Mouse (Mus musculus) MEL (cell line): Measurements from ENCODE around the gene Foxg1. TPM values are rescaled to one million over a fixed set of nuclear protein-coding genes. Genes with fewer than 3 reads are reported as not detected.

Source experiments
- DNase-seq: peaks from one replicate; pipeline ENCODE4 v3.0.0; 2011; ENCODE audit warnings: low read depth, low spot score
- H3K27ac ChIP-seq: 2 replicates; pipeline ENCODE4 v1.5.1; 2012; ENCODE audit warnings: low read depth, mild to moderate bottlenecking, control low read depth, low read length, moderate library complexity; ENCODE audit not compliant: control insufficient read depth
- H3K27me3 ChIP-seq, 2 experiments: fragments of 150-350 bp in 1 of 2; sonication (generic) in 1 of 2; 2 replicates each; pipeline ENCODE4 v1.6.1; 2012; ENCODE audit warnings: low read length in 2 of 2, mild to moderate bottlenecking in 2 of 2, improper control_type of control experiment in 1 of 2, moderate library complexity in 1 of 2; ENCODE audit not compliant: insufficient read depth in 2 of 2, control insufficient read depth in 1 of 2
- H3K36me3 ChIP-seq, 2 experiments: 2 replicates each; pipeline ENCODE4 v1.6.1; 2012 to 2014; ENCODE audit warnings: low read length in 2 of 2, improper control_type of control experiment in 1 of 2, inconsistent platforms in 1 of 2, mild to moderate bottlenecking in 1 of 2; ENCODE audit not compliant: insufficient read depth in 2 of 2, control insufficient read depth in 1 of 2
- H3K4me1 ChIP-seq, 2 experiments: fragments of 150-350 bp in 1 of 2; sonication (generic) in 1 of 2; 2 replicates each; pipeline ENCODE4 v1.6.1; 2012; ENCODE audit warnings: low read length in 2 of 2, improper control_type of control experiment in 1 of 2, mild to moderate bottlenecking in 1 of 2; ENCODE audit not compliant: insufficient read depth in 2 of 2, control insufficient read depth in 1 of 2
- H3K4me3 ChIP-seq, 2 experiments: fragments of 150-350 bp in 1 of 2; sonication (generic) in 1 of 2; 2 replicates each; pipeline ENCODE4 v1.5.1; 2012; ENCODE audit warnings: low read depth in 2 of 2, low read length in 2 of 2, mild to moderate bottlenecking in 2 of 2, moderate library complexity in 2 of 2, control low read depth in 1 of 2, improper control_type of control experiment in 1 of 2; ENCODE audit not compliant: control insufficient read depth in 1 of 2, insufficient read depth in 1 of 2
- H3K79me2 ChIP-seq: 2 replicates; pipeline ENCODE4 v1.6.1; 2012; ENCODE audit warnings: mild to moderate bottlenecking, low read length, moderate library complexity; ENCODE audit not compliant: control insufficient read depth, poor library complexity, insufficient read depth
- H3K9ac ChIP-seq: 2 replicates; pipeline ENCODE4 v1.6.1; 2012; ENCODE audit warnings: low read depth, mild to moderate bottlenecking, control low read depth, low read length, moderate library complexity; ENCODE audit not compliant: control insufficient read depth, poor library complexity, severe bottlenecking
- H3K9me3 ChIP-seq: fragments of 150-350 bp; sonication (generic); replicated peaks from 2 replicates; pipeline ENCODE4 v1.6.1; 2012; ENCODE audit warnings: mild to moderate bottlenecking, low read length, improper control_type of control experiment, moderate library complexity; ENCODE audit not compliant: insufficient read depth
- BHLHE40 ChIP-seq: IDR thresholded peaks from 2 replicates; pipeline ENCODE4 v1.6.1; 2012; ENCODE audit warnings: low read depth, mild to moderate bottlenecking, inconsistent platforms, low read length, improper control_type of control experiment, borderline replicate concordance
- CHD1 ChIP-seq: IDR thresholded peaks from 2 replicates; pipeline ENCODE4 v1.6.1; 2012; ENCODE audit warnings: low read depth, mild to moderate bottlenecking, inconsistent platforms, low read length, improper control_type of control experiment
- CTCF ChIP-seq, 3 experiments: IDR thresholded peaks in 2 of 3; conservative IDR thresholded peaks in 1 of 3; 2 replicates each; pipeline ENCODE4 v1.5.1; 2011 to 2012; ENCODE audit warnings: low read length in 3 of 3, low read depth in 2 of 3, mild to moderate bottlenecking in 2 of 3, improper control_type of control experiment in 1 of 3, inconsistent platforms in 1 of 3, mixed read lengths in 1 of 3, moderate library complexity in 1 of 3; ENCODE audit not compliant: control insufficient read depth in 1 of 3, insufficient read depth in 1 of 3, poor library complexity in 1 of 3, severe bottlenecking in 1 of 3
- ELF1 ChIP-seq: IDR thresholded peaks from 2 replicates; pipeline ENCODE4 v1.6.1; 2014; ENCODE audit warnings: low read depth, mild to moderate bottlenecking, inconsistent platforms, low read length, improper control_type of control experiment, moderate library complexity
- EP300 ChIP-seq, 2 experiments: IDR thresholded peaks; 2 replicates each; pipeline ENCODE4 v1.6.1; 2011; ENCODE audit warnings: improper control_type of control experiment in 2 of 2, low read length in 2 of 2, low read depth in 1 of 2, mild to moderate bottlenecking in 1 of 2
- GABPA ChIP-seq: IDR thresholded peaks from 2 replicates; pipeline ENCODE4 v1.6.1; 2012; ENCODE audit warnings: low read depth, mild to moderate bottlenecking, inconsistent platforms, low read length, improper control_type of control experiment, moderate library complexity
- JUND ChIP-seq: IDR thresholded peaks from 2 replicates; pipeline ENCODE4 v1.6.1; 2011; ENCODE audit warnings: low read depth, mild to moderate bottlenecking, improper control_type of control experiment, low read length
- MAFK ChIP-seq: IDR thresholded peaks from 2 replicates; pipeline ENCODE4 v1.6.1; 2011; ENCODE audit warnings: low read depth, mild to moderate bottlenecking, low read length, improper control_type of control experiment, borderline replicate concordance
- MAX ChIP-seq: IDR thresholded peaks from 2 replicates; pipeline ENCODE4 v1.6.1; 2011; ENCODE audit warnings: low read length, improper control_type of control experiment
- MEF2A ChIP-seq: IDR thresholded peaks from 2 replicates; pipeline ENCODE4 v1.6.1; 2014; ENCODE audit warnings: low read depth, mild to moderate bottlenecking, inconsistent platforms, low read length, improper control_type of control experiment; ENCODE audit not compliant: poor library complexity, insufficient replicate concordance, severe bottlenecking; ENCODE audit errors: extremely low read depth
- MYB ChIP-seq: IDR thresholded peaks from 2 replicates; pipeline ENCODE4 v1.6.1; 2011; ENCODE audit warnings: mild to moderate bottlenecking, low read depth, low read length, improper control_type of control experiment
- NELFE ChIP-seq: IDR thresholded peaks from 2 replicates; pipeline ENCODE4 v1.6.1; 2011; ENCODE audit warnings: low read depth, low read length, improper control_type of control experiment
- NRF1 ChIP-seq: IDR thresholded peaks from 2 replicates; pipeline ENCODE4 v1.6.1; 2014; ENCODE audit warnings: low read depth, mild to moderate bottlenecking, inconsistent platforms, low read length, improper control_type of control experiment, moderate library complexity; ENCODE audit not compliant: poor library complexity, insufficient read depth, severe bottlenecking
- POLR2AphosphoS2 ChIP-seq: IDR thresholded peaks from 2 replicates; pipeline ENCODE4 v1.6.1; 2011; ENCODE audit warnings: low read length, improper control_type of control experiment
- POLR2AphosphoS5 ChIP-seq: IDR thresholded peaks from 2 replicates; pipeline ENCODE4 v1.6.1; 2012; ENCODE audit warnings: low read depth, borderline replicate concordance, mild to moderate bottlenecking, inconsistent platforms, low read length, moderate library complexity, mixed read lengths
- SMC3 ChIP-seq: IDR thresholded peaks from 2 replicates; pipeline ENCODE4 v1.6.1; 2011; ENCODE audit warnings: low read depth, low read length, improper control_type of control experiment
- TAL1 ChIP-seq: IDR thresholded peaks from 2 replicates; pipeline ENCODE4 v1.6.1; 2012; ENCODE audit warnings: mild to moderate bottlenecking, inconsistent platforms, low read length, moderate library complexity, mixed read lengths
- TBP ChIP-seq: IDR thresholded peaks from 2 replicates; pipeline ENCODE4 v1.8.0; 2011; ENCODE audit warnings: low read depth, low read length, improper control_type of control experiment
- TCF12 ChIP-seq: IDR thresholded peaks from 2 replicates; pipeline ENCODE4 v1.6.1; 2014; ENCODE audit warnings: low read depth, mild to moderate bottlenecking, inconsistent platforms, low read length, improper control_type of control experiment, moderate library complexity
- USF1 ChIP-seq: IDR thresholded peaks from 2 replicates; pipeline ENCODE4 v1.6.1; 2014; ENCODE audit warnings: low read depth, mild to moderate bottlenecking, inconsistent platforms, low read length, improper control_type of control experiment, moderate library complexity
- USF2 ChIP-seq, 2 experiments: IDR thresholded peaks; 2 replicates each; pipeline ENCODE4 v1.6.1; 2011 to 2012; ENCODE audit warnings: improper control_type of control experiment in 2 of 2, low read length in 2 of 2, borderline replicate concordance in 1 of 2, inconsistent platforms in 1 of 2, low read depth in 1 of 2, mild to moderate bottlenecking in 1 of 2; ENCODE audit not compliant: insufficient read depth in 1 of 2
- ZC3H11A ChIP-seq: IDR thresholded peaks from 2 replicates; pipeline ENCODE4 v1.6.1; 2012; ENCODE audit warnings: low read depth, mild to moderate bottlenecking, inconsistent platforms, low read length, improper control_type of control experiment
- ZMIZ1 ChIP-seq: IDR thresholded peaks from 2 replicates; pipeline ENCODE4 v1.6.1; 2012; ENCODE audit warnings: low read depth, mild to moderate bottlenecking, inconsistent platforms, low read length, improper control_type of control experiment, moderate library complexity
- polyA plus RNA-seq, 2 experiments: library from polyadenylated mRNA; stranded (reverse) in 1 of 2; unstranded in 1 of 2; fragments of >175 nt in 1 of 2; fragments of >200 nt in 1 of 2; gene quantifications; 2 replicates each; pipeline versions ENCODE4 v1.2.1 to v1.2.4; 2012; ENCODE audit warnings: low replicate concordance in 2 of 2, low read depth in 1 of 2; ENCODE audit not compliant: insufficient read length in 2 of 2, insufficient read depth in 1 of 2, missing spikeins in 1 of 2
- total RNA-seq: library from RNA; depleted of rRNA; stranded (reverse); fragments of 300-350 nt; gene quantifications from 2 replicates; pipeline ENCODE4 v1.2.3, GENCODE M21; 2012

Foxg1 gene
- total and polyA plus RNA-seq, 3 experiments, result not detected

- H3K9ac ChIP-seq, result no peak overlapping the region
- no peaks in the 10 kb centered on the region for H3K9me3 ChIP-seq
- H3K4me1 ChIP-seq, result no peaks in the 10 kb centered on the region
- DNase-seq, result no peak
- H3K27ac ChIP-seq, result no peak overlapping the region
- H3K36me3 ChIP-seq, result no peaks in the 10 kb centered on the region
- H3K4me3 ChIP-seq, result no peak overlapping the region
- no peaks in the 10 kb centered on the region for H3K79me2 ChIP-seq
- no peaks in the 10 kb centered on the region for H3K27me3 ChIP-seq
- TF ChIP-seq EP300 (IDR thresholded peaks at IDR 0.05; ENCODE audit: low read depth in 1 of 2, low read length in 2 of 2) (no peak), JUND (no peak), TAL1 (no peak), USF2 (IDR thresholded peaks at IDR 0.05; ENCODE audit: borderline replicate concordance in 1 of 2, insufficient read depth in 1 of 2, low read depth in 1 of 2, low read length in 2 of 2) (no peak), NELFE (no peak), MYB (no peak), TBP (no peak), ELF1 (no peak), USF1 (no peak), TCF12 (no peak), CHD1 (no peak), MEF2A (no peak)
Observed at GRCm38 (mm10) chr12:49392876-49393275, 10.4 kb downstream of the Foxg1 start.

DNA sequence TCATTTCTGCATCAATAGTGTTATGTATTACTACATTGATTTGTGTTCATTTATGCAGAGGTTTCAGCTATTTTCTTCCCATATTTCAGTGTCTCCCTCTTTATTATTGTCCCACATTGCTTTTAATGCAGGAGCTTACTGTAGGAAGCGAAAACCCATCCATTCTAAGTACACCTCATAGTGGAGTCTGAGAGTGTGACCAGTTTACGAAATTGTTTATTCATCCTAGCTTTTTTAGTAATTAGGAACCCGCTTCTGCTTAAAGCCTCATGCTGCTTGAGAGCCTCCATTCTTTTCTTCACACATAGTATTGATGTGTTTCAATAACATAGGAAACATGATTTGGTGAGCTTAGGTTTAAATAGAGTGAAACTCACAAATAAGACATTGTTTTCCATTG, 11.2 kb downstream of the Foxg1 start:
- Histone ChIP-seq H3K4me1 (no peaks in the 10 kb centered on the region), H3K27me3 (no peaks in the 10 kb centered on the region), H3K27ac (no peak overlapping the region), H3K4me3 (no peak overlapping the region), H3K36me3 (no peaks in the 10 kb centered on the region), H3K9me3 (no peaks in the 10 kb centered on the region), H3K79me2 (no peaks in the 10 kb centered on the region), H3K9ac (no peak overlapping the region)
- no peak for TF ChIP-seq TCF12
- TF ChIP-seq MYB, result no peak
- no peak for TF ChIP-seq MAX
- no peak for TF ChIP-seq CTCF (IDR thresholded peaks at IDR 0.05 in 2 of 3, conservative IDR thresholded peaks at IDR 0.05 in 1 of 3; ENCODE audit: control insufficient read depth in 1 of 3, insufficient read depth in 1 of 3, low read depth in 2 of 3, low read length in 3 of 3, poor library complexity in 1 of 3, severe bottlenecking in 1 of 3)
- no peak for TF ChIP-seq BHLHE40
- TF ChIP-seq POLR2AphosphoS2, result no peak
- TF ChIP-seq SMC3, result no peak
- TF ChIP-seq ELF1, result no peak
- TF ChIP-seq MAFK, result no peak
- TF ChIP-seq NRF1, result no peak
- no peak for TF ChIP-seq POLR2AphosphoS5
- no peak for TF ChIP-seq ZC3H11A
- TF ChIP-seq ZMIZ1, result no peak
- no peak for TF ChIP-seq GABPA
- no peak for DNase-seq
